Mouse (Mus musculus) liver, embryonic 14.5 days (tissue): ENCODE results near the gene Olfr1417. TPM values are rescaled to one million over a fixed set of nuclear protein-coding genes. Genes with fewer than 3 reads are reported as not detected.

Experiments
- ATAC-seq: fragments of 200-750 bp; cut with Nextera tagmentation; 2 replicates; pipeline ENCODE4 v1.8.0; 2017; ENCODE audit warnings: moderate number of reproducible peaks, mild to moderate bottlenecking, moderate library complexity; ENCODE audit not compliant: insufficient read depth
- DNase-seq, 3 experiments: peaks; one replicate each; pipeline ENCODE4 v3.0.0-alpha.2; 2012 to 2013; ENCODE audit warnings: low read depth in 3 of 3, low spot score in 3 of 3
- H3K27ac ChIP-seq: fragments of 300-500 bp; sonication (generic); 2 replicates; pipeline ENCODE4 v1.5.1; 2014; ENCODE audit warnings: moderate library complexity, mild to moderate bottlenecking, control low read depth, inconsistent platforms
- H3K27me3 ChIP-seq: fragments of 300-500 bp; sonication (generic); 2 replicates; pipeline ENCODE4 v1.6.1; 2014; ENCODE audit warnings: mild to moderate bottlenecking, low read length, moderate library complexity; ENCODE audit not compliant: control insufficient read depth, insufficient read depth
- H3K36me3 ChIP-seq: fragments of 300-500 bp; sonication (generic); replicated peaks from 2 replicates; pipeline ENCODE4 v1.6.1; 2014; ENCODE audit warnings: low read depth; ENCODE audit not compliant: control insufficient read depth, insufficient read depth
- H3K4me1 ChIP-seq, 2 experiments: fragments of 200-500 bp in 1 of 2; fragments of 300-500 bp in 1 of 2; sonication (generic) in 1 of 2; replicated peaks; 2 replicates each; pipeline ENCODE4 v1.6.1; 2012 to 2014; ENCODE audit warnings: antibody characterized with exemption in 1 of 2, inconsistent platforms in 1 of 2, low read length in 1 of 2; ENCODE audit not compliant: control insufficient read depth in 2 of 2, insufficient read depth in 2 of 2
- H3K4me2 ChIP-seq: fragments of 300-500 bp; sonication (generic); 2 replicates; pipeline ENCODE4 v1.6.1; 2014; ENCODE audit warnings: low read depth, mild to moderate bottlenecking, control low read depth, moderate library complexity
- H3K4me3 ChIP-seq, 2 experiments: fragments of 200-500 bp in 1 of 2; fragments of 300-500 bp in 1 of 2; sonication (generic) in 1 of 2; 2 replicates each; pipeline ENCODE4 v1.5.1; 2012 to 2014; ENCODE audit warnings: low read depth in 2 of 2, low read length in 2 of 2, mild to moderate bottlenecking in 2 of 2, control low read depth in 1 of 2, inconsistent platforms in 1 of 2, moderate library complexity in 1 of 2; ENCODE audit not compliant: insufficient read depth in 1 of 2
- H3K9ac ChIP-seq: fragments of 300-500 bp; sonication (generic); replicated peaks from 2 replicates; pipeline ENCODE4 v1.6.1; 2014; ENCODE audit warnings: mild to moderate bottlenecking, control low read depth, moderate library complexity
- H3K9me3 ChIP-seq: fragments of 300-500 bp; sonication (generic); 2 replicates; pipeline ENCODE4 v1.6.1; 2016; ENCODE audit warnings: low read length, mixed read lengths; ENCODE audit not compliant: control insufficient read depth
- CTCF ChIP-seq: IDR thresholded peaks from 2 replicates; pipeline ENCODE4 v1.5.1; 2016; ENCODE audit warnings: antibody characterized with exemption, low read depth, control low read depth
- EP300 ChIP-seq: IDR thresholded peaks from 2 replicates; pipeline ENCODE4 v1.6.1; 2016; ENCODE audit warnings: antibody characterized with exemption, low read depth
- WGBS: fragments of 180-500 bp; shearing (Covaris S2); extraction: QIAGEN DNeasy Blood & Tissue Kit; methylation state at CpG from one replicate; pipeline ENCODE4 v1.1.7; 2014; ENCODE audit not compliant: insufficient replicate concordance; 5-methylcytosine and 5-hydroxymethylcytosine counted together
- polyA plus RNA-seq, 2 experiments: library from polyadenylated mRNA; depleted of rRNA in 1 of 2; stranded (reverse) in 1 of 2; unstranded in 1 of 2; fragments of >200 nt; fragmentation: Nextera tagmentation in 1 of 2; extraction: Ambion mirVana in 1 of 2; gene quantifications; 2 replicates each; pipeline versions ENCODE4 v1.2.1 to v1.2.3; 2012 to 2014

The Olfr1417 gene
- polyA plus RNA-seq, 2 experiments: not detected

DNA sequence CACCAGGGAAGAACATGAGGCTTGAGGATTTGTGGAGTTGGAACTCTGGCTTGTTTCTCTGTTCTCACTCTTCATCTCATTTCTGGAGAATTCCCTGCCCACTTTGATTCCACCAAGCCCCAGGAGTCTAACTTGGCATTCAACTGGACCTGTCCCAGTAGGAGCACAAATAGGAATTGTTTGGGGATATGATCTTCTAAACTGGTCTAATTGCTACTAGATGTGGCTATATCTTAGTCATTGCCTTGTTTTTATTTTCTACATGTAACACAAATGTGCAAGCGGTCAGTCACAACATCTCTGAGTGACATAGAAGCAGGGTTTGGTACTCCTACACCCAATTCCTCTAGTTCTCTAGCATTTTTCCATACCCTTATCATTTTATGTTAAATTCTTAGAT, 21.9 kb upstream of the Olfr1417 start, which contains the start of gene Olfr1418:
TSS of gene Olfr1418 (minus strand) at position 101 of the 400 bp plus-strand sequence.
- DNase-seq: no peak
- Histone ChIP-seq H3K36me3 (no peaks in the 10 kb centered on the region), H3K4me2 (no peak within 1 kb of the TSS), H3K4me3 (no peak within 1 kb of the TSS), H3K9me3 (no peaks in the 10 kb centered on the region), H3K4me1 (no peaks in the 10 kb centered on the region), H3K27ac (no peak within 1 kb of the TSS), H3K27me3 (no peaks in the 10 kb centered on the region), H3K9ac (no peak within 1 kb of the TSS)
- WGBS: 68% methylated on average over 1 of the region's 1 CpGs
- TF ChIP-seq CTCF (no peak), EP300 (no peak)
- no peak for ATAC-seq

DNA sequence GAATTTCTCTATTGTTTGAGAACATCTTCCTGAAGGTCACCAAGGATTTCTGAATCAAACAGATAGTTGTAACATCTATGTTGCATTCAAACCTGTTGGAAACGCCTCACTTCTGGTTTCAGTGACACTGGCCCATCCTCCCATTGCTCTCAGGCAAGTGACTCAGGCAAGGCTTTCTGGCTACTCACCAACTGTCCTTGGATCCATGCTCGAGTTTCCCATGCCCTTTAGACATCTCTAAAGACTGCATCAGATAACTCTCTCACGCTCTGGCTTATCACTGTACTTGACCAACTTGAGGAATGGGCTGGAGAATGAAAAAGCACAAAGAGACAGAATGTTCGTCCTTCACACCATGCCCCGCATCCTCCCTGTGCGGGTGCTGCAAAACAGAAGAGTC, 17.5 kb upstream of the Olfr1417 start:
- H3K4me1 ChIP-seq: no peaks in the 10 kb centered on the region
- WGBS: 55% methylated on average over 6 of the region's 6 CpGs

GRCm38 (mm10) chr19:11854821-11855220, 15.8 kb upstream of the Olfr1417 start:
- Histone ChIP-seq H3K27ac (no peak overlapping the region), H3K4me1 (no peaks in the 10 kb centered on the region), H3K4me3 (no peak overlapping the region), H3K4me2 (no peak overlapping the region), H3K36me3 (no peaks in the 10 kb centered on the region), H3K9me3 (no peaks in the 10 kb centered on the region), H3K9ac (no peak overlapping the region), H3K27me3 (no peaks in the 10 kb centered on the region)
- WGBS: 66% methylated on average over 2 of the region's 2 CpGs
- DNase-seq (no peak), ATAC-seq (no peak)
- TF ChIP-seq EP300 (no peak), CTCF (no peak)

More for the DNA sequence above, 17.5 kb upstream of the Olfr1417 start:
- Histone ChIP-seq H3K9me3 (no peaks in the 10 kb centered on the region), H3K4me3 (no peak overlapping the region), H3K27me3 (no peaks in the 10 kb centered on the region), H3K9ac (no peak overlapping the region), H3K27ac (no peak overlapping the region), H3K36me3 (no peaks in the 10 kb centered on the region), H3K4me2 (no peak overlapping the region)
- DNase-seq (no peak), ATAC-seq (no peak)
- TF ChIP-seq EP300: no peak
- TF ChIP-seq CTCF: no peak

- no peaks in the 10 kb centered on the region for H3K4me1 ChIP-seq
- TF ChIP-seq CTCF: no peak
- no peak for TF ChIP-seq EP300
- H3K27me3 ChIP-seq: no peaks in the 10 kb centered on the region
- WGBS: 28% methylated on average over 4 of the region's 4 CpGs
- no peaks in the 10 kb centered on the region for H3K9me3 ChIP-seq
- no peaks in the 10 kb centered on the region for H3K36me3 ChIP-seq
- ATAC-seq (no peak), DNase-seq (no peak)
- no peak overlapping the region for H3K4me2 ChIP-seq
- no peak overlapping the region for H3K4me3 ChIP-seq
- no peak overlapping the region for H3K27ac ChIP-seq
- no peak overlapping the region for H3K9ac ChIP-seq
Observed at GRCm38 (mm10) chr19:11852652-11853051, 13.6 kb upstream of the Olfr1417 start.

DNA sequence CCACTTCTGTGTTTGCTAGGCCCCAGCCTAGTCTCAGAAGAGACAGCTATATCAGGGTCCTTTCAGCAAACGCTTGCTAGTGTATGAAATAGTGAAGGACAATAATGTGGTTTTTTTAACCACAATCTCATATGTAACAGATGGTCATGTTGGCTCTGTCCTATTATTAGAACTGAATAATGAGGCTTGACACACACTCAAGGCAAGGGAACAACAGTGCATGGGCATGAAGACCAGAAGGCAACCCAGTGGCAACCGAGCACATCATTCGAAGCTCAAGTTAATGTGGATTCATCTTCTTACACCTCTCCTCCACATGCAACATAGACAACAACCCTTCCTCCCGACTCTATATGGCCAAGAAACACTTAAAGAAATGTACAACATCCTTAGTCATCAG, 7.3 kb upstream of the Olfr1417 start:
- no peak for ATAC-seq
- H3K9me3 ChIP-seq: no peaks in the 10 kb centered on the region
- H3K27ac ChIP-seq: no peak overlapping the region
- H3K4me1 ChIP-seq: no peaks in the 10 kb centered on the region
- no peaks in the 10 kb centered on the region for H3K36me3 ChIP-seq
- H3K4me2 ChIP-seq: no peak overlapping the region
- no peak for DNase-seq
- H3K9ac ChIP-seq: no peak overlapping the region
- TF ChIP-seq EP300: no peak
- TF ChIP-seq CTCF: no peak
- H3K4me3 ChIP-seq: no peak overlapping the region
- no peaks in the 10 kb centered on the region for H3K27me3 ChIP-seq
- 42% methylated on average over 4 of the region's 4 CpGs for WGBS
